Mouse (Mus musculus): ENCODE results near the gene Wdr47.
A peak's percentile ranks its signal among the peaks of the same experiment; 100 is the strongest.
"Not testable (repeated sequence)": the region's sequence is repeated elsewhere in the genome, so short reads cannot be mapped to it uniquely, and the experiment has no call there.

Gene Wdr47

GRCm38 (mm10) chr3:108608906-108609305 is 17.8 kb downstream of the Wdr47 start:
- no peak for DNase-seq (ENCODE audit: extremely low read depth, insufficient read length, low spot score)

DNA sequence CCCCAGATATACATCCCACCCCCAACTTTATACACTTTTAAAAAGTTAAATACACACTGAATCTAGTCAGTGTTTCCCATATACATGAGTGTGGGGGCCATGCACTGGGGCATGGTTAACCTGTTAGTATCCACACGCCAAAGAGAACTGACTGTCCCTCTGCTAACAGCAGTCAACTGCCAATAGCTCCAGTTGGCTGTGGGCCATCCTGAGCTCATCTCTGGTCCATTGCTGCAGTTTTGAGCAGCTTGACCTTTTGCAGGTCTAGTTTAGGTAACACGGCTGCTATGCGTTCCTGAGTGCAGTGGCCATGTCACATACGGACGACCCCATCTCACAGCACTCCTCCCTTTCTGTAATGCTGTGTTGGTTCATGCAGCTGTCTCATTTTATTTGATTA is 43.7 kb downstream of the Wdr47 start:
- no peak for DNase-seq (ENCODE audit: extremely low read depth, insufficient read length, low spot score)

GRCm38 (mm10) chr3:108639412-108639811 is 48.3 kb downstream of the Wdr47 start:
- no peak for DNase-seq (ENCODE audit: extremely low read depth, insufficient read length, low spot score)

DNA sequence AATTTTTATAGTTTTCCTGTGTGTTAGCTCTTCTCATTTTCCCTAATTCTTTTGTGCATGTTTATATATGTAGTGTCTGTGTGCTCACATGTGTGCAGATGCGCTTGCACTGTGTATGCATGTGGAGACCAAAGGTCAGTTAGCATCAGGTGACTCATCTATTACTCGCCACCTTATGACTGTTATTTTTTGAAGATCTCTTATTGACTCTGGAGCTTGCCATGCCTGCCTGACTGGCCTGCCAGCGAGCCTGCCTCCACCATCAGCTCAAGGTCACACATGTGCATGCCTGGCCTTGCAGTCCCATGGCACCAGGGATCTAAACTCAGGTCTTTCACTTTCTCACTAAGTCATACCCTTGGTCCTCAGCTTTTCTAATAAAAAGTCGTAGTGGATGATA is 49.9 kb downstream of the Wdr47 start:
- DNase-seq (ENCODE audit: extremely low read depth, insufficient read length, low spot score): no peak

- DNase-seq (ENCODE audit: extremely low read depth, insufficient read length, low spot score): no peak
Observed at GRCm38 (mm10) chr3:108644856-108645255, 53.8 kb downstream of the Wdr47 start.

GRCm38 (mm10) chr3:108646036-108646435 is 55.0 kb downstream of the Wdr47 start:
- DNase-seq (ENCODE audit: extremely low read depth, insufficient read length, low spot score): no peak

GRCm38 (mm10) chr3:108647681-108648080 is 56.6 kb downstream of the Wdr47 start:
- DNase-seq (ENCODE audit: extremely low read depth, insufficient read length, low spot score): not testable (repeated sequence)

- no peak for DNase-seq (ENCODE audit: extremely low read depth, insufficient read length, low spot score)
Observed at GRCm38 (mm10) chr3:108652866-108653642, 62.0 kb downstream of the Wdr47 start.

GRCm38 (mm10) chr3:108653710-108654379 is 62.8 kb downstream of the Wdr47 start, which contains the start of gene Clcc1:
Clcc1 (plus strand) TSS chr3:108653913.
- peak; percentile 98 for DNase-seq (ENCODE audit: extremely low read depth, insufficient read length, low spot score)

DNA sequence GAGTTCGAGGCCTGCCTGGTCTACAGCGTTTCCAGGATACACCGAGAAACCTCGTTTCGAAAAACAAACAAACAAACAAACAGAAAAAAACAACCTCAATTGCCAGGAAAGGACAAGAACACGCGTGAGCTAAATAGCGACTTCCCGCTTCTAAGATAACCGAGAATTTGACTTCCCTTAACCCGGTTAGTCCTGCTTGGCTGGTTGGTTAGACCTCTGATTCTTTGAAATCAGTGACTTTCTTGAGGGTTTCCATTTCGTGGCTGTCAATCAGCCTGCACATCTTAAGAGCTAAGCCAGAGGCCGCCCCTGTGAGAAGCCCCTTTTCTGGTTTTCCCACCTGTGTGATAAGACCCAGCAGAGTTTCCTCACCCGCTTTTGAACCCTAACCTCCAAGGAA is 63.5 kb downstream of the Wdr47 start:
- DNase-seq (ENCODE audit: extremely low read depth, insufficient read length, low spot score): no peak

DNA sequence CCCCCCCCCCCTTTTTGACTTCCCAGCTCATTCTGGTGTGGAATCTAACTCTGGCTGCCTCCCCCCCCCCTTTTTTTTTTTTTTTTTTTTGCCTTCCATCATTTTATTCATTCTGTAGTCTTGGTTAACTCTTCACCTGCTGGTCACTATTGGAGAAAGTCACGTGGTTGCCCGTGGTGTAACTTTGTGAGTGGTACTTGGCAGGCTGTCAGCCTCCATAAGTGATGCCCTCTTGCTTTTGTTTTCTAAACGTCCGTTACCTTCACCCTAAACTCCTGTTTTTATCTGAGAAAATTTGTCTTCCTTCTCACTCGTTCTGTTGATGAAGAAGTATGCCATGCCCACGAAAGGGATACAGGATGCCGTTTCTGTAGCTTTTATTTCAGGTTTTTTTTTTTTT is 64.4 kb downstream of the Wdr47 start:
- DNase-seq (ENCODE audit: extremely low read depth, insufficient read length, low spot score): no peak

GRCm38 (mm10) chr3:108658612-108659011 is 67.5 kb downstream of the Wdr47 start:
- no peak for DNase-seq (ENCODE audit: extremely low read depth, insufficient read length, low spot score)

GRCm38 (mm10) chr3:108660941-108661340 is 69.9 kb downstream of the Wdr47 start:
- no peak for DNase-seq (ENCODE audit: extremely low read depth, insufficient read length, low spot score)

DNA sequence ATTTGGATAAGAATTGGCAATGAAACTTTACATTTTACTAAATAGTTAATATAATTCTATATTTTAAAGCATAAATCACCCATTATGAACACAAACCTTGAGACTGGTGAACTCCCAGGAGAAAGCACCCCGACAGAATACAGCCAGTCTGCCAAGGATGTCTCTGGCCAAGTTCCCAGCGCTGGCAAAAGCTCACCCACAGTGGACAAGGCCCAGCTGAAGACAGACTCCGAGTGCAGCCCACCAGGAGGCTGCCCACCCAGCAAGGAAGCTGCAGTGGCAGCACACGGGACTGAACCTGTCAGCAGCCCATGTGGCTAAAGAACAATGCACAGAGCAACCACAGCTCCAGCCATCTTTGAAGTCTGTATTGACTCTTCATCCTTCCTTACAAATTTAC is 85.5 kb downstream of the Wdr47 start:
- DNase-seq (ENCODE audit: extremely low read depth, insufficient read length, low spot score): no peak

- no peak for DNase-seq (ENCODE audit: extremely low read depth, insufficient read length, low spot score)
Observed at GRCm38 (mm10) chr3:108681004-108681403, 89.9 kb downstream of the Wdr47 start.

DNA sequence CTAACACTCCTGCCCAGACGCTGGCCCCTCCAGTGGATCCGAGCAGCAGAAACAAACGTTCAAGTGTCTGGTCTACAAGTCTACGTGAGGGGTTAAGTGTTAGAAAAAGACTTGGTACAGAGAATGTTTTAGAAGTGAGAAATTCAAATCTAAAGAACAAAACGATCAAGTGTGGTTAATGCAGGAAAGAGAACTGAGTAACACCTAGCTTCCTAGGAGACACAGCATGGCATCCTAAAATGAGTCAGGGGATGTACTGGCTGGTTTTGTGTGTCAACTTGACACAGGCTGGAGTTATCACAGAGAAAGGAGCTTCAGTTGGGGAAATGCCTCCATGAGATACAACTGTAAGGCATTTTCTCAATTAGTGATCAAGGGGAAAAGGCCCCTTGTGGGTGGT is 92.5 kb downstream of the Wdr47 start:
- not testable (repeated sequence) for DNase-seq (ENCODE audit: extremely low read depth, insufficient read length, low spot score)

DNA sequence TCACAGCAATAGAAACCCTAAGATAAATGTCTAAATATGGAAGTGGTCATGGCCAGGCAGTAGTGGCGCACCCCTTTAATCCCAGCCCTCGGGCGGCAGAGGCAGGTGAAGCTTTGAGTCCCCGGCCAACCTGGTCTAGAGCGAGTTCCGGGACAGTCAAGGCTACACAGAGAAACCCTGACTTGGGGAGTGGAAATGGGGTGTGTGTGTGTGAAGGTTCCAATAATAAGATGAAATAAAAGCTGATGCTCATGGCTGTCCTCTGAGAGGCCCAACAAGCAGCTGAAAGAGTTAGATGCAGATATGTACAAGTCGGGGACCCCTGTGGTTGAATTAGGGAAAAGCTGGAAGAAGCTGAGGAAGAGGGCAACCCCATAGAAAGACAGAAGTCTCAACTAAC is 94.6 kb downstream of the Wdr47 start:
- no peak for DNase-seq (ENCODE audit: extremely low read depth, insufficient read length, low spot score)

DNA sequence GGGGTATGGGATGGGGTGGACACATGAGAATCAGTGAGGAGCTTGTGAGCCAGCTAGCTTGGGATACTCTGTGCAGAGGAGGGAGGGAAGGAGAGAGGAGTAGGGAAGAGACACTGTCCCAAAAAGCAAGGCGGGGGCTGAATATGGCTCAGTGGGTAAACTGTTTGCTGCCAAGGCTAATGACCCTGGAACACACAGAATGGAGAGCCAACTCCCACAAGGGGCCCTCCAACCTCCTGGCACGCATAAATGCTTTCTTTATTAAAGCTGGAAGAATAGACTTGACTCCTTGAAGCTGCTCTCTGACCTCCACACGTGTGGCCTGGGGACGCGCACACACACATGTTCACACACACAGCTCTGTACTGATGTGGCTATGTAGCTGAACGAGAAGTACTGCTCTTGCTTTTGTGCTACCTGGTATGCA is 97.9 kb downstream of the Wdr47 start:
- DNase-seq (ENCODE audit: extremely low read depth, insufficient read length, low spot score): no peak

- no peak for DNase-seq (ENCODE audit: extremely low read depth, insufficient read length, low spot score)
Observed at GRCm38 (mm10) chr3:108689446-108689845, 98.4 kb downstream of the Wdr47 start.

- no peak for DNase-seq (ENCODE audit: extremely low read depth, insufficient read length, low spot score)
Observed at GRCm38 (mm10) chr3:108689979-108690378, 98.9 kb downstream of the Wdr47 start.

GRCm38 (mm10) chr3:108694321-108694720 is 103.2 kb downstream of the Wdr47 start:
- DNase-seq (ENCODE audit: extremely low read depth, insufficient read length, low spot score): no peak

Measured in 3134 (cell line).